In genomic region chr12:31350944-31351928, GRCm38 (mm10) we compare ENCODE assay signal across 7 mouse cellular contexts. TPM values are rescaled to one million over a fixed set of nuclear protein-coding genes. Genes with fewer than 3 reads are reported as not detected.
DNase-seq lines count a peak whose midpoint lies in the region; ATAC-seq lines count a peak whose summit lies in the region.

Gene Dld (minus strand): TSS chr12:31351453.

- peak; percentile 98 for DNase-seq in adrenal gland, postnatal 25 days
- peak; percentile 100 for DNase-seq in heart, adult 11 months
- DNase-seq in kidney, adult 18-20 months = peak; percentile 97
- peak; percentile 96 for DNase-seq in limb, embryonic 11.5 days (ENCODE audit: low spot score)
- DNase-seq in midbrain, embryonic 14.5 days = peak; percentile 98
- peak; percentile 91 to 94 for DNase-seq in spleen, adult 18-20 months

- no peaks in the 10 kb centered on the region for H3K27me3 ChIP-seq in embryonic facial prominence, embryonic 12.5 days
- H3K27me3 ChIP-seq in limb, embryonic 11.5 days (ENCODE audit: control insufficient read depth, insufficient read depth, low read length) = no peaks in the 10 kb centered on the region
- no peaks in the 10 kb centered on the region for H3K27me3 ChIP-seq in midbrain, embryonic 14.5 days (ENCODE audit: control insufficient read depth, insufficient read depth, low read length)

- peaks cover 9% of the 10 kb centered on the region for H3K4me1 ChIP-seq in embryonic facial prominence, embryonic 12.5 days
- peaks cover 5% of the 10 kb centered on the region for H3K4me1 ChIP-seq in limb, embryonic 11.5 days (ENCODE audit: control insufficient read depth, insufficient read depth, low read length)
- peaks cover 8% of the 10 kb centered on the region for H3K4me1 ChIP-seq in midbrain, embryonic 14.5 days (ENCODE audit: control insufficient read depth, insufficient read depth, low read length)

- peaks cover 11% of the 10 kb centered on the region for H3K36me3 ChIP-seq in embryonic facial prominence, embryonic 12.5 days
- H3K36me3 ChIP-seq in limb, embryonic 11.5 days (ENCODE audit: control insufficient read depth, insufficient read depth, low read length) = no peaks in the 10 kb centered on the region
- peaks cover 18% of the 10 kb centered on the region for H3K36me3 ChIP-seq in midbrain, embryonic 14.5 days (ENCODE audit: control insufficient read depth, insufficient read depth, low read length)

- peak within 1 kb of the TSS; percentile 91 for H3K4me2 ChIP-seq in embryonic facial prominence, embryonic 12.5 days (replicated peaks)
- peak within 1 kb of the TSS; percentile 74 for H3K4me2 ChIP-seq in limb, embryonic 11.5 days (ENCODE audit: low read depth, severe bottlenecking)
- peak within 1 kb of the TSS; percentile 91 for H3K4me2 ChIP-seq in midbrain, embryonic 14.5 days (ENCODE audit: low read length)

- peak; percentile 97 for ATAC-seq in embryonic facial prominence, embryonic 12.5 days (ENCODE audit: insufficient number of reproducible peaks, insufficient read depth, low FRiP score, low TSS enrichment)
- ATAC-seq in limb, embryonic 11.5 days (ENCODE audit: insufficient number of reproducible peaks, low FRiP score, low TSS enrichment, low read depth) = peak; percentile 94
- peak; percentile 100 for ATAC-seq in midbrain, embryonic 14.5 days (ENCODE audit: low FRiP score, low TSS enrichment)

- 5% methylated on average over 66 of the region's 66 CpGs for WGBS in embryonic facial prominence, embryonic 12.5 days
- WGBS in limb, embryonic 11.5 days = 5% methylated on average over 66 of the region's 66 CpGs
- WGBS in midbrain, embryonic 14.5 days = 5% methylated on average over 65 of the region's 66 CpGs

- peak within 1 kb of the TSS; percentile 86 for H3K27ac ChIP-seq in embryonic facial prominence, embryonic 12.5 days
- peak within 1 kb of the TSS; percentile 52; the same call in 1 of the 2 replicates for H3K27ac ChIP-seq in limb, embryonic 11.5 days (replicated peaks; ENCODE audit: low read depth, low read length)
- peak within 1 kb of the TSS; percentile 78; the same call in 1 of the 2 replicates for H3K27ac ChIP-seq in midbrain, embryonic 14.5 days (replicated peaks; ENCODE audit: low read depth, low read length)

- peak within 1 kb of the TSS; percentile 95 for H3K9ac ChIP-seq in embryonic facial prominence, embryonic 12.5 days
- H3K9ac ChIP-seq in limb, embryonic 11.5 days (ENCODE audit: low read length) = peak within 1 kb of the TSS; percentile 90
- peak within 1 kb of the TSS; percentile 90 for H3K9ac ChIP-seq in midbrain, embryonic 14.5 days (replicated peaks; ENCODE audit: low read length)

- H3K4me3 ChIP-seq in embryonic facial prominence, embryonic 12.5 days = peak within 1 kb of the TSS; percentile 96
- H3K4me3 ChIP-seq in limb, embryonic 11.5 days (ENCODE audit: low read depth, low read length) = peak within 1 kb of the TSS; percentile 96
- H3K4me3 ChIP-seq in midbrain, embryonic 14.5 days (replicated peaks; ENCODE audit: low read depth, low read length) = peak within 1 kb of the TSS; percentile 83

- H3K9me3 ChIP-seq in embryonic facial prominence, embryonic 12.5 days = no peaks in the 10 kb centered on the region
- H3K9me3 ChIP-seq in limb, embryonic 11.5 days (ENCODE audit: control insufficient read depth, low read length) = no peaks in the 10 kb centered on the region
- no peaks in the 10 kb centered on the region for H3K9me3 ChIP-seq in midbrain, embryonic 14.5 days (ENCODE audit: control insufficient read depth, low read length)

RNA-seq across cellular contexts. Expression of gene Dld, which starts in this region (rescaled TPM):
- total RNA-seq in adrenal gland, postnatal 25 days (2021) = 264 and 301 TPM in 2 replicates
- polyA plus RNA-seq in embryonic facial prominence, embryonic 12.5 days (2016; fragmentation: Nextera tagmentation; extraction: Ambion mirVana) = 159 and 165 TPM in 2 replicates
- polyA plus RNA-seq in limb, embryonic 11.5 days (2014; fragmentation: Nextera tagmentation; extraction: Ambion mirVana) = 164 and 176 TPM in 2 replicates
- 111 and 121 TPM in 2 replicates for polyA plus RNA-seq in midbrain, embryonic 14.5 days (2014; fragmentation: Nextera tagmentation; extraction: Ambion mirVana)

Comparison
In these comparisons a context has a peak if more than half of its experiments do, and no peak if none do; other contexts are left out.
1. Peak in every context shown above with its lines: DNase-seq, ATAC-seq, H3K4me3 ChIP-seq and H3K27ac ChIP-seq.